Mouse (Mus musculus): ENCODE data around the gene Arhgef17.

The Arhgef17 gene

GRCm38 (mm10) chr7:100894057-100894832, 37.7 kb downstream of the Arhgef17 start:
- in situ Hi-C loops (cut with MboI; ENCODE audit: low pct_unique_long_range_greater_than_20kb in 1 of 2, low sequenced_read_pairs in 2 of 2, unreplicated experiment in 1 of 2), result no loop called here

GRCm38 (mm10) chr7:100893249-100894056, 38.5 kb downstream of the Arhgef17 start:
- in situ Hi-C loops (cut with MboI; ENCODE audit: low pct_unique_long_range_greater_than_20kb in 1 of 2, low sequenced_read_pairs in 2 of 2, unreplicated experiment in 1 of 2), result no loop called here

GRCm38 (mm10) chr7:100886535-100886934, 45.4 kb downstream of the Arhgef17 start:
- in situ Hi-C loops (cut with MboI; ENCODE audit: low pct_unique_long_range_greater_than_20kb in 1 of 2, low sequenced_read_pairs in 2 of 2, unreplicated experiment in 1 of 2), result no loop called here

GRCm38 (mm10) chr7:100884460-100884859, 47.4 kb downstream of the Arhgef17 start:
- in situ Hi-C loops (cut with MboI; ENCODE audit: low pct_unique_long_range_greater_than_20kb in 1 of 2, low sequenced_read_pairs in 2 of 2, unreplicated experiment in 1 of 2), result no loop called here

- in situ Hi-C loops (cut with MboI; ENCODE audit: low pct_unique_long_range_greater_than_20kb in 1 of 2, low sequenced_read_pairs in 2 of 2, unreplicated experiment in 1 of 2), result no loop called here
Observed at GRCm38 (mm10) chr7:100881950-100882349, 50.0 kb downstream of the Arhgef17 start.

GRCm38 (mm10) chr7:100881531-100881930, 50.4 kb downstream of the Arhgef17 start:
- in situ Hi-C loops (cut with MboI; ENCODE audit: low pct_unique_long_range_greater_than_20kb in 1 of 2, low sequenced_read_pairs in 2 of 2, unreplicated experiment in 1 of 2), result no loop called here

GRCm38 (mm10) chr7:100879595-100879994, 52.3 kb downstream of the Arhgef17 start:
- in situ Hi-C loops (cut with MboI; ENCODE audit: low pct_unique_long_range_greater_than_20kb in 1 of 2, low sequenced_read_pairs in 2 of 2, unreplicated experiment in 1 of 2), result no loop called here

- in situ Hi-C loops (cut with MboI; ENCODE audit: low pct_unique_long_range_greater_than_20kb in 1 of 2, low sequenced_read_pairs in 2 of 2, unreplicated experiment in 1 of 2), result no loop called here
Observed at GRCm38 (mm10) chr7:100876771-100877170, 55.1 kb downstream of the Arhgef17 start.

GRCm38 (mm10) chr7:100876293-100876692, 55.6 kb downstream of the Arhgef17 start:
- in situ Hi-C loops (cut with MboI; ENCODE audit: low pct_unique_long_range_greater_than_20kb in 1 of 2, low sequenced_read_pairs in 2 of 2, unreplicated experiment in 1 of 2), result no loop called here

- in situ Hi-C loops (cut with MboI; ENCODE audit: low pct_unique_long_range_greater_than_20kb in 1 of 2, low sequenced_read_pairs in 2 of 2, unreplicated experiment in 1 of 2), result no loop called here
Observed at GRCm38 (mm10) chr7:100875822-100876221, 56.1 kb downstream of the Arhgef17 start.

GRCm38 (mm10) chr7:100873197-100873596, 58.7 kb downstream of the Arhgef17 start:
- in situ Hi-C loops (cut with MboI; ENCODE audit: low pct_unique_long_range_greater_than_20kb in 1 of 2, low sequenced_read_pairs in 2 of 2, unreplicated experiment in 1 of 2), result no loop called here

- in situ Hi-C loops (cut with MboI; ENCODE audit: low pct_unique_long_range_greater_than_20kb in 1 of 2, low sequenced_read_pairs in 2 of 2, unreplicated experiment in 1 of 2), result no loop called here
Observed at GRCm38 (mm10) chr7:100871892-100872291, 60.0 kb downstream of the Arhgef17 start.

- in situ Hi-C loops (cut with MboI; ENCODE audit: low pct_unique_long_range_greater_than_20kb in 1 of 2, low sequenced_read_pairs in 2 of 2, unreplicated experiment in 1 of 2), result no loop called here
Observed at GRCm38 (mm10) chr7:100871355-100871754, 60.6 kb downstream of the Arhgef17 start.

GRCm38 (mm10) chr7:100869877-100870629, 61.9 kb downstream of the Arhgef17 start:
- in situ Hi-C loops (cut with MboI; ENCODE audit: low pct_unique_long_range_greater_than_20kb in 1 of 2, low sequenced_read_pairs in 2 of 2, unreplicated experiment in 1 of 2), result no loop called here

- in situ Hi-C loops (cut with MboI; ENCODE audit: low pct_unique_long_range_greater_than_20kb in 1 of 2, low sequenced_read_pairs in 2 of 2, unreplicated experiment in 1 of 2), result no loop called here
Observed at GRCm38 (mm10) chr7:100868551-100868950, 63.4 kb downstream of the Arhgef17 start.

GRCm38 (mm10) chr7:100867561-100867960, 64.3 kb downstream of the Arhgef17 start:
- in situ Hi-C loops (cut with MboI; ENCODE audit: low pct_unique_long_range_greater_than_20kb in 1 of 2, low sequenced_read_pairs in 2 of 2, unreplicated experiment in 1 of 2), result no loop called here

GRCm38 (mm10) chr7:100866675-100867074, 65.2 kb downstream of the Arhgef17 start:
- in situ Hi-C loops (cut with MboI; ENCODE audit: low pct_unique_long_range_greater_than_20kb in 1 of 2, low sequenced_read_pairs in 2 of 2, unreplicated experiment in 1 of 2), result no loop called here

- in situ Hi-C loops (cut with MboI; ENCODE audit: low pct_unique_long_range_greater_than_20kb in 1 of 2, low sequenced_read_pairs in 2 of 2, unreplicated experiment in 1 of 2), result no loop called here
Observed at GRCm38 (mm10) chr7:100862828-100863638, 68.9 kb downstream of the Arhgef17 start, which contains the start of gene Relt. Gene Relt (minus strand): TSS chr7:100863446.
